Mouse (Mus musculus): Measurements from ENCODE around the gene Uap1.

GRCm38 (mm10) chr1:170110516-170111332, 64.0 kb downstream of the Uap1 start, which contains the start of gene Ddr2:
- TF ChIP-seq POLR2A (IDR thresholded peaks at IDR 0.05; ENCODE audit: control insufficient read depth, extremely low read depth, insufficient read depth, low read length, poor library complexity) (no peak), CTCF (IDR thresholded peaks at IDR 0.05; ENCODE audit: borderline replicate concordance, control insufficient read depth, extremely low read depth, insufficient read depth, low read length, poor library complexity) (no peak)
